Mouse (Mus musculus) testis, adult 2 months (tissue): ENCODE measurements around the gene Mrtfa.

Experiments used
- CTCF ChIP-seq: fragments of 200-500 bp; IDR thresholded peaks from 2 replicates; pipeline ENCODE4 v1.5.1; 2012; ENCODE audit warnings: low read depth, mild to moderate bottlenecking, inconsistent platforms, low read length, moderate library complexity; ENCODE audit not compliant: control insufficient read depth, insufficient read depth, insufficient replicate concordance
- POLR2A ChIP-seq: fragments of 200-500 bp; IDR thresholded peaks from 2 replicates; pipeline ENCODE4 v1.6.1; 2012; ENCODE audit warnings: low read depth, mild to moderate bottlenecking, inconsistent platforms, low read length, moderate library complexity; ENCODE audit not compliant: control insufficient read depth

DNA sequence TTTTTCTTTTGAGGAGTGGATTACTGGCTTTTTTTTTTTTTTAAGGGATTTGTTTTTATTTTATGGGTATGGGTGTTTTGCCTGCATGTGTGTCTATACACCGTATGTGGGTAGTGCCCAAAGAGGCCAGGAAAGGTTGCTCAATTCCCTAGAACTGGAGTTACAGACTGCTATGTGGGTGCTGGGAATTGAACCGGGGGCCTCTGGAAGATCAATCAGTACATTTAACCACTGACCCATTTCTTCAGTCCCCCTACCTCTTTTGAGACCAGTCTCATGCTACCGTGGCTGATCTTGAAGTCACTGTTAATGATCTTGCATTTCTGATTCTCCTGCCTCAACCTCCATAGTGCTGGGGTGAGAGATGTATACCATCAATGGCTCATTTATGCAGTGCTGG is 36.7 kb upstream of the Mrtfa start:
- TF ChIP-seq CTCF (no peak), POLR2A (no peak)
